Mouse (Mus musculus) heart, postnatal 0 days (tissue): ENCODE results near the gene Emcn. TPM values are rescaled to one million over a fixed set of nuclear protein-coding genes. Genes with fewer than 3 reads are reported as not detected.

Source experiments
- ATAC-seq: fragments of 200-750 bp; cut with Nextera tagmentation; 2 replicates; pipeline ENCODE4 v1.8.0; 2017; ENCODE audit warnings: low read depth, moderate number of reproducible peaks, moderate library complexity; ENCODE audit not compliant: insufficient read depth
- DNase-seq: peaks from one replicate; pipeline ENCODE4 v3.0.0-alpha.2; 2016; ENCODE audit warnings: low spot score
- H3K27ac ChIP-seq: fragments of 300-500 bp; sonication (generic); 2 replicates; pipeline ENCODE4 v1.5.1; 2014; ENCODE audit warnings: low read depth, mild to moderate bottlenecking
- H3K27me3 ChIP-seq: fragments of 300-500 bp; sonication (generic); 2 replicates; pipeline ENCODE4 v1.6.1; 2014; ENCODE audit warnings: low read length, mixed read lengths; ENCODE audit not compliant: control insufficient read depth, insufficient read depth
- H3K36me3 ChIP-seq: fragments of 300-500 bp; sonication (generic); replicated peaks from 2 replicates; pipeline ENCODE4 v1.6.1; 2014; ENCODE audit warnings: low read length, mixed read lengths; ENCODE audit not compliant: control insufficient read depth, insufficient read depth
- H3K4me1 ChIP-seq: fragments of 300-500 bp; sonication (generic); 2 replicates; pipeline ENCODE4 v1.6.1; 2014; ENCODE audit warnings: antibody characterized with exemption; ENCODE audit not compliant: control insufficient read depth, insufficient read depth
- H3K4me2 ChIP-seq: fragments of 300-500 bp; sonication (generic); 2 replicates; pipeline ENCODE4 v1.6.1; 2014; ENCODE audit warnings: low read depth, mild to moderate bottlenecking, low read length, moderate library complexity
- H3K4me3 ChIP-seq: fragments of 300-500 bp; sonication (generic); 2 replicates; pipeline ENCODE4 v1.5.1; 2014; ENCODE audit warnings: low read depth, low read length
- H3K9ac ChIP-seq: fragments of 300-500 bp; sonication (generic); replicated peaks from 2 replicates; pipeline ENCODE4 v1.6.1; 2014; ENCODE audit warnings: low read depth, low read length, mixed read lengths
- H3K9me3 ChIP-seq: fragments of 300-500 bp; sonication (generic); replicated peaks from 2 replicates; pipeline ENCODE4 v1.6.1; 2016; ENCODE audit warnings: low read length; ENCODE audit not compliant: control insufficient read depth
- CTCF ChIP-seq: IDR thresholded peaks from 2 replicates; pipeline ENCODE4 v1.5.1; 2016; ENCODE audit warnings: antibody characterized with exemption, control low read depth, low read depth
- EP300 ChIP-seq: IDR thresholded peaks from 2 replicates; pipeline ENCODE4 v1.6.1; 2016; ENCODE audit warnings: antibody characterized with exemption, low read depth
- WGBS: fragments of 180-500 bp; shearing (Covaris S2); extraction: QIAGEN DNeasy Blood & Tissue Kit; methylation state at CpG from one replicate; pipeline ENCODE4 v1.1.7; 2014; 5-methylcytosine and 5-hydroxymethylcytosine counted together
- polyA plus RNA-seq: library from polyadenylated mRNA; unstranded; fragments of >200 nt; fragmentation: Nextera tagmentation; extraction: Ambion mirVana; gene quantifications from 2 replicates; pipeline ENCODE4 v1.2.1, GENCODE M21; 2015
- total RNA-seq: library from RNA; depleted of rRNA; stranded (reverse); fragments of >200 nt; gene quantifications from 2 replicates; pipeline ENCODE4 v1.2.3, GENCODE M21; 2014; ENCODE audit warnings: low replicate concordance

The Emcn gene
- total and polyA plus RNA-seq, 2 experiments from 2014 or later = 54.5 to 66.8 TPM

DNA sequence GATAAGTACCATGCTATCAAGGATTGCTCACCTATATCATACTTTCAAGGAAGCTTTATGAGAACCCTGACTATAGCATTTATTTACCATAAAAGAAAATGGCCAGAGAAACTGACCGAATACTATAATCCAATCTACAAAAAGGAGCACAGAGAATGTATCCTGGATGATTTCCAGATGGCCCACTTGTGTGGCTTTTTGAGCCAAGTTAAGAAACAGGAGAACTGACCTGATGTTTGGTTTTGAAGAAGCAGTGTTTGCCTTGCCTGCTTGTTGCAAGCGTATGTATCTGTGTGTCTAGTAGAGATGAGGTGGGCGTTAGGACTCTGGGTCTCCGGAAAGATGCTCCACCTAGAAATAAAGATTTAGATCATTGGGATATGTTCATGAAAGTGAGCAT lies 125.9 kb downstream of the Emcn start:
- no peak overlapping the region for H3K9ac ChIP-seq
- 83% methylated on average over 4 of the region's 4 CpGs for WGBS
- H3K4me3 ChIP-seq = no peak overlapping the region
- DNase-seq = no peak
- no peaks in the 10 kb centered on the region for H3K9me3 ChIP-seq
- H3K4me1 ChIP-seq = no peaks in the 10 kb centered on the region
- no peak overlapping the region for H3K4me2 ChIP-seq
- H3K27ac ChIP-seq = no peak overlapping the region
- TF ChIP-seq CTCF (no peak), EP300 (no peak)
- H3K27me3 ChIP-seq = no peaks in the 10 kb centered on the region
- ATAC-seq = no peak
- no peaks in the 10 kb centered on the region for H3K36me3 ChIP-seq

DNA sequence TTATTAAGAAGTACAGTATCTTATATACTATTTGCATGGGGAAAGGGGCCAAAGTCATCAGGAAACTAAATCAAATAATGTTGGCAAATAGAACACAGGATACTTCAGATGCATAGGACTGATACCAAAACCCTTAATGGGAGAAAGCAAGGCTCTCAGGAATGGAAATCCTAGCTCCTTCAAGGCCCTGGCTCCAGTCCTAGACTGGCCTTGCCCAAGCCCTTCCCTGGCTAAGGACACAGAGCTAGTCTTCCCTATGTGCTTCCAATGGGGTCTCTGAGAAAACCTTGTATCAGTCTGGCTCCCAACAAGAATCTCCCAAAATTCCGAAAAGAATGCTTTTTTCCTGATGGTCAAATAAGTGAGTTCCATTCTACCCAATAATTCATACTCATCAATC lies 126.5 kb downstream of the Emcn start:
- Histone ChIP-seq H3K9me3 (no peaks in the 10 kb centered on the region), H3K36me3 (no peaks in the 10 kb centered on the region), H3K4me2 (no peak overlapping the region), H3K27me3 (no peaks in the 10 kb centered on the region), H3K4me3 (no peak overlapping the region), H3K9ac (no peak overlapping the region), H3K4me1 (no peaks in the 10 kb centered on the region), H3K27ac (no peak overlapping the region)
- ATAC-seq (no peak), DNase-seq (no peak)
- 79% methylated on average over 1 of the region's 1 CpGs for WGBS
- TF ChIP-seq CTCF = no peak
- TF ChIP-seq EP300 = no peak

DNA sequence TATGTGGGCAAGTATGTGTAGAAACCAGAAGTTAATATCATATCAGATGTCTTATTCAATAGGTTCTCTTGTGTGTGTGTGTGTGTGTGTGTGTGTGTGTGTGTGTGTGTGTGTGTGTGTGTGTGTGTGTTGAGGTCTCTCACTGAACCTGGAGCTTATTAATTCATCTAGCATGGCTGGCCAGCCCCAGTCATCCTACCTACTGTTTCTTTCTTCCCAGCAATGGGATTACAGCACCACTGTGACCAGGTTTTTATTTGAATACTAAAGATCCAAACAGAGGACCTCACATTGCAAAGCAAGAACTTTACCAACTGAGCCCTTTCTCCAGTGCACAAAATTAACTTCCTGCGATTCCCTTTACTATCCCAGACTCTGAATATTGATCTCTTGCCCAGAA lies 131.3 kb downstream of the Emcn start:
- Histone ChIP-seq H3K27ac (no peak overlapping the region), H3K4me3 (no peak overlapping the region), H3K4me2 (no peak overlapping the region), H3K9ac (no peak overlapping the region), H3K9me3 (no peaks in the 10 kb centered on the region), H3K4me1 (no peaks in the 10 kb centered on the region), H3K27me3 (no peaks in the 10 kb centered on the region), H3K36me3 (no peaks in the 10 kb centered on the region)
- WGBS = 64% methylated on average over 1 of the region's 1 CpGs
- no peak for TF ChIP-seq EP300
- TF ChIP-seq CTCF = no peak
- ATAC-seq (no peak), DNase-seq (no peak)

DNA sequence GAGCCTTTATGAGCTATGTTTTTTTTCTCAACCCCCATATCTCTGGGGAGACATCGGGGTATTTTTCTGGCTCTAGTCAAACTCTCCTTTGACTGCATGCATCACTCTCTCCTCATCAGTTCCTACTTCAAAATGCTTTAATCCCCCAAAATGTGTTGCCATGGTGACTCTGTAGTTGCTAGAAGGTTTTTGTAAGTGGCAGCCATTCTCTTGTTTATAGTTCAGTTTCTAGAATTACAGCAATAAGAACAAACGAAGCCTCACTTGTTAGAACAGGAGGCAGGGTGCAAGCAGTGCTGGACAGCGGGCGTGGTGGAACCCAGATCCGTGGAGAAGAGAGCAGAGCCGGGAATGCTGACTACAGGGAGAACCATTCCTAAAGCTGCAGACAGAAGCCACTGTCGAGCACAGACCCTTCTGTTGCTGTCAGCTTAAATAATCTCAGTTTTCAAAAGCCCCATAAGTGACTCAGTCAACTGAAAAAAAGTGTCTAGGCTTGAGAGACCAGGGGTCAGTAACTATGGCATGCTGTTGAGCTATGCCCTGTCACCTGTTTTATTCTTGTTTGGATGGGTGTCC lies 139.0 kb downstream of the Emcn start:
- 0 out of 2 replicates have a peak, but pooled peaks cover 3% of the 10 kb centered on the region for H3K4me1 ChIP-seq
- H3K36me3 ChIP-seq = no peaks in the 10 kb centered on the region
- no peaks in the 10 kb centered on the region for H3K9me3 ChIP-seq
- H3K27me3 ChIP-seq = no peaks in the 10 kb centered on the region
- 60% methylated on average over 7 of the region's 7 CpGs for WGBS
- no peak overlapping the region for H3K4me2 ChIP-seq
- no peak for ATAC-seq
- DNase-seq = no peak
- H3K4me3 ChIP-seq = no peak overlapping the region
- no peak overlapping the region for H3K9ac ChIP-seq
- H3K27ac ChIP-seq = no peak overlapping the region
- TF ChIP-seq CTCF (no peak), EP300 (no peak)

DNA sequence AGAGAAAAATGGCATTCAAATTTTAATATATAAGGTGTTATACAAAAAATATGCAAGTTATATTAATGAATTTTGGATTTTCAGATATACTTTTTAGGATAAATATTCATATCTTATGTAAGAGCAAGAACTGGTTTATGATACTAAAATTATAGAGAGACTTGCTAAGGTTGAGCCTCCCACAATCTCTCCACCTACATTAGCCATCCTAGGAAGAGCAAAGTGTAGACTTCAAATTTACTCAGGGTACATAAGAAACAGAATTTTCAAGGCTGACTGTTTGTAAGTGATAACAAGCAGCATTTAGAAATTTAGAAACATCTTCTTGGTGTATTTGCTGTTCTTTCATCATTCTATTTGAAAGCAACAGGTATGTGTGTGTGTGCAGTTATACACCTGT lies 140.3 kb downstream of the Emcn start:
- 0 out of 2 replicates have a peak, but pooled peaks cover 3% of the 10 kb centered on the region for H3K4me1 ChIP-seq
- H3K4me2 ChIP-seq = no peak overlapping the region
- H3K4me3 ChIP-seq = no peak overlapping the region
- no peaks in the 10 kb centered on the region for H3K36me3 ChIP-seq
- H3K27me3 ChIP-seq = no peaks in the 10 kb centered on the region
- TF ChIP-seq EP300 (no peak), CTCF (no peak)
- H3K9ac ChIP-seq = no peak overlapping the region
- ATAC-seq (no peak), DNase-seq (no peak)
- no peak overlapping the region for H3K27ac ChIP-seq
- H3K9me3 ChIP-seq = no peaks in the 10 kb centered on the region
